In genomic region chr7:19844521-19845171, GRCm38 (mm10) we compare ENCODE assay signal across 1 mouse cellular context.
TF ChIP-seq lines count a peak whose summit lies in the region.

No protein-coding gene starts in this region.

TF ChIP-seq in CH12.LX, 34 proteins besides CTCF, POLR2A, EP300 and RAD21 (continued from another document):
- TF ChIP-seq ETS1 (conservative IDR thresholded peaks at IDR 0.05; ENCODE audit: low read depth, low read length) (peak; percentile 37; the same call in 1 of the 2 replicates), IRF4 (IDR thresholded peaks at IDR 0.05; ENCODE audit: low read depth, low read length) (0 out of 2 replicates have a peak, but pooled peaks have one; percentile 13), TCF12 (IDR thresholded peaks at IDR 0.05; ENCODE audit: low read depth, low read length) (peak; percentile 29; the same call in 1 of the 2 replicates), CHD1 (IDR thresholded peaks at IDR 0.05; ENCODE audit: low read depth, low read length) (peak; percentile 45; the same call in 1 of the 2 replicates), USF1 (IDR thresholded peaks at IDR 0.05; ENCODE audit: low read depth, low read length) (no peak), ELF1 (IDR thresholded peaks at IDR 0.05; ENCODE audit: low read depth, low read length) (0 out of 2 replicates have a peak, but pooled peaks have one; percentile 37), SMC3 (IDR thresholded peaks at IDR 0.05; ENCODE audit: low read depth, low read length) (no peak), MAX (IDR thresholded peaks at IDR 0.05; ENCODE audit: low read length) (0 out of 2 replicates have a peak, but pooled peaks have one; percentile 28), SIN3A (IDR thresholded peaks at IDR 0.05; ENCODE audit: low read length) (peak; percentile 22; the same call in 1 of the 2 replicates)
